Comparison of ENCODE assay signal across 8 mouse cellular contexts in the genomic region with DNA sequence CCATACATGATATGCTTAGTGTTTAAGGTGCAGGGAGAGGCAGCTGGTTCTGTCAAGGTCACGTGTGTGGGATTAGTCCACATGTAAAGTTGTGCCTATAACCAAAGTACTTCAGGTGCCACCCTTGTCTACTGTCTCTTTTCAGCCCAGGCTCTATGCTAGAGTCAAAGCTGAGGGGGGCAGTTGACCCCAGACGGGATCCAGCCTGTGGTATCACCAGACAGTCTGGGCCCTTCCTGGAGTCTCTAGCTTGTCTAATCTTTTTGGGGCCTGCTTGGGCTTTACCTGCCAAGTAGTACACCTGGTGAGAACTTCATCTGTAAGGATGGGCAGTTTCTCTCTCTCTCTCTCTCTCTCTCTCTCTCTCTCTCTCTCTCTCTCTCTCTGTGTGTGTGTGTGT. TPM values are rescaled to one million over a fixed set of nuclear protein-coding genes. Genes with fewer than 3 reads are reported as not detected.
A peak's percentile ranks its signal among the peaks of the same experiment; 100 is the strongest.
DNase-seq lines count a peak whose midpoint lies in the region; ATAC-seq and TF ChIP-seq lines count a peak whose summit lies in the region.

No protein-coding gene starts in this region.

- peaks cover 29% of the 10 kb centered on the region for H3K36me3 ChIP-seq in kidney, embryonic 14.5 days (ENCODE audit: control insufficient read depth, insufficient read depth, low read length)
- no peaks in the 10 kb centered on the region for H3K36me3 ChIP-seq in kidney, adult 2 months (ENCODE audit: control insufficient read depth, insufficient read depth, low read length)
- H3K36me3 ChIP-seq in hindbrain, embryonic 16.5 days (ENCODE audit: control insufficient read depth, insufficient read depth, low read length): peaks cover 6% of the 10 kb centered on the region
- H3K36me3 ChIP-seq in myocyte (ENCODE audit: control insufficient read depth, insufficient read depth): peaks cover 20% of the 10 kb centered on the region

- H3K9ac ChIP-seq in kidney, embryonic 14.5 days (ENCODE audit: low read depth, low read length): no peak overlapping the region
- peak overlapping the region; percentile 100; the same call in 1 of the 2 replicates for H3K9ac ChIP-seq in hindbrain, embryonic 16.5 days (ENCODE audit: low read depth, low read length)

- no peak for ATAC-seq in kidney, embryonic 14.5 days (ENCODE audit: low FRiP score, low TSS enrichment)
- ATAC-seq in hindbrain, embryonic 16.5 days: no peak

- H3K4me3 ChIP-seq in kidney, embryonic 14.5 days (ENCODE audit: low read length): no peak overlapping the region
- no peak overlapping the region for H3K4me3 ChIP-seq in kidney, adult 2 months (ENCODE audit: insufficient read depth, low read depth, low read length)
- H3K4me3 ChIP-seq in cortical plate, adult 2 months (ENCODE audit: insufficient read depth, low read length): peak overlapping the region; percentile 96; the same call in 1 of the 2 replicates
- peak overlapping the region; percentile 99 for H3K4me3 ChIP-seq in hindbrain, embryonic 16.5 days (ENCODE audit: low read length)
- peak overlapping the region; percentile 92 for H3K4me3 ChIP-seq in myocyte

- peaks cover 21% of the 10 kb centered on the region for H3K4me1 ChIP-seq in kidney, embryonic 14.5 days (ENCODE audit: control insufficient read depth, insufficient read depth, low read length)
- peaks cover 7% of the 10 kb centered on the region for H3K4me1 ChIP-seq in kidney, adult 2 months (ENCODE audit: control insufficient read depth, insufficient read depth, low read length)
- H3K4me1 ChIP-seq in cortical plate, adult 2 months (ENCODE audit: control insufficient read depth, insufficient read depth, low read length): peaks cover 3% of the 10 kb centered on the region
- H3K4me1 ChIP-seq in hindbrain, embryonic 16.5 days (ENCODE audit: control insufficient read depth, insufficient read depth, low read depth, low read length): peaks cover 27% of the 10 kb centered on the region

- no peaks in the 10 kb centered on the region for H3K9me3 ChIP-seq in kidney, embryonic 14.5 days (ENCODE audit: control insufficient read depth, low read length)
- no peaks in the 10 kb centered on the region for H3K9me3 ChIP-seq in hindbrain, embryonic 16.5 days (ENCODE audit: control insufficient read depth, low read length)

- no peak overlapping the region for H3ac ChIP-seq in myocyte (ENCODE audit: control insufficient read depth, insufficient read length)

- H3K27ac ChIP-seq in kidney, embryonic 14.5 days (ENCODE audit: low read depth, low read length): peak overlapping the region; percentile 94
- no peak overlapping the region for H3K27ac ChIP-seq in kidney, adult 2 months (ENCODE audit: insufficient read depth, low read depth, low read length)
- H3K27ac ChIP-seq in cortical plate, adult 2 months (ENCODE audit: insufficient read depth, low read length): peak overlapping the region; percentile 98
- H3K27ac ChIP-seq in hindbrain, embryonic 16.5 days (ENCODE audit: low read depth, low read length): peak overlapping the region; percentile 96

- TF ChIP-seq CTCF in kidney, adult 2 months (conservative IDR thresholded peaks at IDR 0.05; ENCODE audit: insufficient read depth, insufficient read length, low read depth, low read length): no peak
- no peak for TF ChIP-seq CTCF in cortical plate, adult 2 months (IDR thresholded peaks at IDR 0.05; ENCODE audit: extremely low read depth, insufficient read depth, low read length)

- no peak for TF ChIP-seq POLR2A in kidney, adult 2 months (IDR thresholded peaks at IDR 0.05; ENCODE audit: low read depth, low read length)
- TF ChIP-seq POLR2A in cortical plate, adult 2 months (IDR thresholded peaks at IDR 0.05; ENCODE audit: extremely low read depth, insufficient read depth, low read length): no peak
- no peak for TF ChIP-seq POLR2A in myocyte (IDR thresholded peaks at IDR 0.05; ENCODE audit: insufficient read length, low read depth)

- peaks cover 26% of the 10 kb centered on the region for H3K79me2 ChIP-seq in myocyte (ENCODE audit: control insufficient read depth, insufficient read depth)

- H3K4me2 ChIP-seq in kidney, embryonic 14.5 days (replicated peaks; ENCODE audit: low read depth, low read length): no peak overlapping the region
- peak overlapping the region; percentile 94 for H3K4me2 ChIP-seq in hindbrain, embryonic 16.5 days (ENCODE audit: low read length)
- H3K4me2 ChIP-seq in myocyte (ENCODE audit: low read depth): peak overlapping the region; percentile 94

- 66% methylated on average over 2 of the region's 2 CpGs for WGBS in kidney, embryonic 14.5 days
- WGBS in kidney, adult 2 months: 90% methylated on average over 2 of the region's 2 CpGs
- WGBS in hindbrain, embryonic 16.5 days: 55% methylated on average over 2 of the region's 2 CpGs

- H3K27me3 ChIP-seq in kidney, embryonic 14.5 days (ENCODE audit: control insufficient read depth, insufficient read depth, low read length): no peaks in the 10 kb centered on the region
- H3K27me3 ChIP-seq in kidney, adult 2 months (replicated peaks; ENCODE audit: control insufficient read depth, insufficient read depth, low read length): no peaks in the 10 kb centered on the region
- no peaks in the 10 kb centered on the region for H3K27me3 ChIP-seq in hindbrain, embryonic 16.5 days (replicated peaks; ENCODE audit: control insufficient read depth, insufficient read depth, low read length)
- no peaks in the 10 kb centered on the region for H3K27me3 ChIP-seq in myocyte (ENCODE audit: control insufficient read depth, insufficient read depth, insufficient read length)

- no peak for DNase-seq in kidney, adult 2 months
- DNase-seq in spleen, postnatal 10 days (ENCODE audit: low spot score in 2 of 2): no peak
- no peak for DNase-seq in cerebellum, adult 11 months
- DNase-seq in embryo, embryonic 11 days: no peak

TF ChIP-seq in myocyte, 11 proteins besides CTCF, POLR2A, EP300 and RAD21:
- TF ChIP-seq TCF12 (IDR thresholded peaks at IDR 0.05; ENCODE audit: insufficient read depth, poor library complexity, severe bottlenecking): no peak
- TF ChIP-seq USF1 (IDR thresholded peaks at IDR 0.05; ENCODE audit: low read depth): peak; percentile 27

RNA-seq across cellular contexts. Expression of a gene that starts 0.7 kb away (rescaled TPM):
- polyA plus RNA-seq in kidney, embryonic 14.5 days (2014; fragmentation: Nextera tagmentation; extraction: Ambion mirVana): 57.5 and 86.5 TPM in 2 replicates
- 102 and 106 TPM in 2 replicates for polyA plus RNA-seq in kidney, adult 2 months (2012; rRNA removed)
- polyA plus RNA-seq in cortical plate, adult 2 months (2012; rRNA removed): 1,153 and 1,156 TPM in 2 replicates
- 402 and 475 TPM in 2 replicates for polyA plus RNA-seq in hindbrain, embryonic 16.5 days (2015; fragmentation: Nextera tagmentation; extraction: Ambion mirVana)
- polyA plus RNA-seq in myocyte (2012; fragmentation: generic; extraction: Trizol): 51.8 TPM

RNA-seq across cellular contexts. Expression of a gene that starts 7.4 kb away (rescaled TPM):
- polyA plus RNA-seq in kidney, embryonic 14.5 days (2014; fragmentation: Nextera tagmentation; extraction: Ambion mirVana): 6.1 and 8.9 TPM in 2 replicates
- 13.5 and 14.7 TPM in 2 replicates for polyA plus RNA-seq in kidney, adult 2 months (2012; rRNA removed)
- polyA plus RNA-seq in cortical plate, adult 2 months (2012; rRNA removed): 48.3 and 57.6 TPM in 2 replicates
- polyA plus RNA-seq in hindbrain, embryonic 16.5 days (2015; fragmentation: Nextera tagmentation; extraction: Ambion mirVana): 11.1 and 11.2 TPM in 2 replicates
- 8.9 TPM for polyA plus RNA-seq in myocyte (2012; fragmentation: generic; extraction: Trizol)

RNA-seq across cellular contexts. Expression of a gene that starts 17.0 kb away (rescaled TPM):
- polyA plus RNA-seq in kidney, embryonic 14.5 days (2014; fragmentation: Nextera tagmentation; extraction: Ambion mirVana): 62.2 and 73.8 TPM in 2 replicates
- polyA plus RNA-seq in kidney, adult 2 months (2012; rRNA removed): 41.7 and 48.0 TPM in 2 replicates
- 20.6 and 21.4 TPM in 2 replicates for polyA plus RNA-seq in cortical plate, adult 2 months (2012; rRNA removed)
- polyA plus RNA-seq in hindbrain, embryonic 16.5 days (2015; fragmentation: Nextera tagmentation; extraction: Ambion mirVana): 38.6 and 42.6 TPM in 2 replicates
- 29.5 TPM for polyA plus RNA-seq in myocyte (2012; fragmentation: generic; extraction: Trizol)

RNA-seq across cellular contexts. Expression of a gene that starts 28.1 kb away (rescaled TPM):
- 6.6 and 7.5 TPM in 2 replicates for polyA plus RNA-seq in kidney, embryonic 14.5 days (2014; fragmentation: Nextera tagmentation; extraction: Ambion mirVana)
- 14.8 and 15.6 TPM in 2 replicates for polyA plus RNA-seq in kidney, adult 2 months (2012; rRNA removed)
- polyA plus RNA-seq in cortical plate, adult 2 months (2012; rRNA removed): 32.5 and 34.1 TPM in 2 replicates
- 18.1 and 20.9 TPM in 2 replicates for polyA plus RNA-seq in hindbrain, embryonic 16.5 days (2015; fragmentation: Nextera tagmentation; extraction: Ambion mirVana)
- 27.2 TPM for polyA plus RNA-seq in myocyte (2012; fragmentation: generic; extraction: Trizol)

RNA-seq across cellular contexts. Expression of a gene that starts 32.6 kb away (rescaled TPM):
- 0.23 and 0.41 TPM in 2 replicates for polyA plus RNA-seq in kidney, embryonic 14.5 days (2014; fragmentation: Nextera tagmentation; extraction: Ambion mirVana)
- polyA plus RNA-seq in kidney, adult 2 months (2012; rRNA removed): 0.18 and 0.19 TPM in 2 replicates
- 0.50 and 0.83 TPM in 2 replicates for polyA plus RNA-seq in cortical plate, adult 2 months (2012; rRNA removed)
- polyA plus RNA-seq in hindbrain, embryonic 16.5 days (2015; fragmentation: Nextera tagmentation; extraction: Ambion mirVana): 1.4 and 1.8 TPM in 2 replicates
- polyA plus RNA-seq in myocyte (2012; fragmentation: generic; extraction: Trizol): 0.28 TPM

Comparison
In these comparisons a context has a peak if more than half of its experiments do, and no peak if none do; other contexts are left out.
1. H3K4me3 ChIP-seq: peak in cortical plate, adult 2 months (single experiment), hindbrain, embryonic 16.5 days (single experiment) and myocyte (single experiment); none in kidney, embryonic 14.5 days (single experiment) and kidney, adult 2 months (single experiment).